Mouse (Mus musculus) CD4-positive naive resting alpha-beta T cell, adult 76 days (primary cell): ENCODE measurements around the gene Hibadh. TPM values are rescaled to one million over a fixed set of nuclear protein-coding genes. Genes with fewer than 3 reads are reported as not detected.

Experiments
- total RNA-seq: library from RNA; stranded (reverse); gene quantifications from one replicate; pipeline ENCODE4 v1.2.4, GENCODE M21; 2023

Hibadh gene
- 58.2 TPM for total RNA-seq

GRCm38 (mm10) chr6:52640224-52640712 is at the start of gene Hibadh:
TSS of gene Hibadh (minus strand) at chr6:52640389.

Other genes starting within 250 kb of the Hibadh start
- 355 TPM for gene Tax1bp1, start 73.3 kb upstream of the Hibadh start, total RNA-seq